Mouse (Mus musculus) myocyte (in vitro differentiated cells): Measurements from ENCODE around the gene Psg16. TPM values are rescaled to one million over a fixed set of nuclear protein-coding genes. Genes with fewer than 3 reads are reported as not detected.

Source experiments
- H3K27me3 ChIP-seq: one replicate; pipeline ENCODE4 v1.6.1; 2011; ENCODE audit not compliant: control insufficient read depth, insufficient read depth, insufficient read length
- H3K36me3 ChIP-seq: one replicate; pipeline ENCODE4 v1.6.1; 2011; ENCODE audit not compliant: control insufficient read depth, insufficient read depth
- H3K4me2 ChIP-seq: one replicate; pipeline ENCODE4 v1.6.1; 2011; ENCODE audit warnings: low read depth, control low read depth
- H3K4me3 ChIP-seq: one replicate; pipeline ENCODE4 v1.5.1; 2011; ENCODE audit warnings: mild to moderate bottlenecking, control low read depth, moderate library complexity
- H3K79me2 ChIP-seq: one replicate; pipeline ENCODE4 v1.6.1; 2011; ENCODE audit not compliant: control insufficient read depth, insufficient read depth
- H3ac ChIP-seq: one replicate; pipeline ENCODE4 v1.6.1; 2011; ENCODE audit not compliant: control insufficient read depth, insufficient read length
- CEBPB ChIP-seq: IDR thresholded peaks from 2 replicates; pipeline ENCODE4 v1.6.1; 2011; ENCODE audit warnings: mild to moderate bottlenecking, moderate library complexity; ENCODE audit not compliant: poor library complexity, insufficient read depth, severe bottlenecking
- E2F4 ChIP-seq: IDR thresholded peaks from one replicate; pipeline ENCODE4 v1.6.1; 2011; ENCODE audit warnings: mild to moderate bottlenecking, control low read depth, moderate library complexity; ENCODE audit not compliant: insufficient read depth
- MAX ChIP-seq: IDR thresholded peaks from one replicate; pipeline ENCODE4 v1.6.1; 2011; ENCODE audit warnings: low read depth, mild to moderate bottlenecking, control low read depth
- MYOD1 ChIP-seq, 3 experiments: IDR thresholded peaks; one replicate each; pipeline ENCODE4 v1.6.1; 2011; ENCODE audit warnings: control low read depth in 2 of 3, low read depth in 2 of 3, mild to moderate bottlenecking in 2 of 3, moderate library complexity in 1 of 3; ENCODE audit not compliant: insufficient read length in 2 of 3, control insufficient read depth in 1 of 3
- MYOG ChIP-seq, 3 experiments: IDR thresholded peaks; one replicate each; pipeline ENCODE4 v1.6.1; 2011; ENCODE audit warnings: control low read depth in 2 of 3, low read depth in 2 of 3, mild to moderate bottlenecking in 2 of 3; ENCODE audit not compliant: insufficient read length in 2 of 3, control insufficient read depth in 1 of 3, insufficient read depth in 1 of 3
- POLR2A ChIP-seq: IDR thresholded peaks from one replicate; pipeline ENCODE4 v1.6.1; 2011; ENCODE audit warnings: low read depth, mild to moderate bottlenecking, control low read depth, moderate library complexity; ENCODE audit not compliant: insufficient read length
- POLR2AphosphoS2 ChIP-seq: IDR thresholded peaks from one replicate; pipeline ENCODE4 v1.6.1; 2011; ENCODE audit warnings: low read depth, control low read depth; ENCODE audit not compliant: insufficient read length
- REST ChIP-seq: IDR thresholded peaks from one replicate; pipeline ENCODE4 v1.6.1; 2011; ENCODE audit warnings: mild to moderate bottlenecking, control low read depth, moderate library complexity; ENCODE audit not compliant: insufficient read depth, insufficient read length
- SRF ChIP-seq: IDR thresholded peaks from one replicate; pipeline ENCODE4 v1.6.1; 2011; ENCODE audit warnings: low read depth; ENCODE audit not compliant: control insufficient read depth, insufficient read length
- TCF12 ChIP-seq: IDR thresholded peaks from one replicate; pipeline ENCODE4 v1.6.1; 2011; ENCODE audit warnings: mild to moderate bottlenecking, control low read depth; ENCODE audit not compliant: poor library complexity, insufficient read depth, severe bottlenecking
- TCF3 ChIP-seq: IDR thresholded peaks from one replicate; pipeline ENCODE4 v1.6.1; 2011; ENCODE audit warnings: low read depth, control low read depth; ENCODE audit not compliant: insufficient read length
- USF1 ChIP-seq: IDR thresholded peaks from one replicate; pipeline ENCODE4 v1.6.1; 2011; ENCODE audit warnings: low read depth, mild to moderate bottlenecking, control low read depth, moderate library complexity
- polyA plus RNA-seq: library from polyadenylated mRNA; unstranded; fragments of >200 nt; fragmentation: generic; extraction: Trizol; gene quantifications from one replicate; pipeline ENCODE4 v1.2.1, GENCODE M21; 2012; ENCODE audit warnings: missing spikeins

The Psg16 gene
- polyA plus RNA-seq, 1 experiment = not detected

- Histone ChIP-seq H3K27me3 (peaks cover 14% of the 10 kb centered on the region), H3K36me3 (no peaks in the 10 kb centered on the region), H3K4me3 (no peak overlapping the region), H3K4me2 (peak overlapping the region; percentile 21), H3K79me2 (no peaks in the 10 kb centered on the region), H3ac (no peak overlapping the region)
- TF ChIP-seq MAX = no peak
- no peak for TF ChIP-seq SRF
- no peak for TF ChIP-seq TCF12
- TF ChIP-seq POLR2A = no peak
- no peak for TF ChIP-seq CEBPB
Measured at GRCm38 (mm10) chr7:17058816-17059462, 14.9 kb upstream of the Psg16 start.

- Histone ChIP-seq H3ac (no peak overlapping the region), H3K36me3 (no peaks in the 10 kb centered on the region), H3K27me3 (peaks cover 14% of the 10 kb centered on the region), H3K79me2 (no peaks in the 10 kb centered on the region), H3K4me3 (no peak overlapping the region), H3K4me2 (no peak overlapping the region)
- no peak for TF ChIP-seq POLR2A
- TF ChIP-seq E2F4 = no peak
- TF ChIP-seq CEBPB = no peak
- TF ChIP-seq TCF3 = no peak
- no peak for TF ChIP-seq MYOD1 (IDR thresholded peaks at IDR 0.05; ENCODE audit: control insufficient read depth in 1 of 3, insufficient read length in 2 of 3, low read depth in 2 of 3)
- no peak for TF ChIP-seq MAX
- TF ChIP-seq SRF = no peak
- no peak for TF ChIP-seq TCF12
- no peak for TF ChIP-seq REST
- no peak for TF ChIP-seq USF1
Measured at GRCm38 (mm10) chr7:17059463-17059844, 14.4 kb upstream of the Psg16 start.

GRCm38 (mm10) chr7:17060031-17060781 is 13.6 kb upstream of the Psg16 start:
- no peak overlapping the region for H3K4me3 ChIP-seq
- no peaks in the 10 kb centered on the region for H3K79me2 ChIP-seq
- peak overlapping the region; percentile 42 for H3K4me2 ChIP-seq
- TF ChIP-seq POLR2AphosphoS2 (no peak), SRF (no peak), REST (no peak), MYOD1 (IDR thresholded peaks at IDR 0.05; ENCODE audit: control insufficient read depth in 1 of 3, insufficient read length in 2 of 3, low read depth in 2 of 3) (no peak), MAX (no peak), POLR2A (no peak), MYOG (IDR thresholded peaks at IDR 0.05; ENCODE audit: control insufficient read depth in 1 of 3, insufficient read depth in 1 of 3, insufficient read length in 2 of 3, low read depth in 2 of 3) (no peak), USF1 (no peak), E2F4 (no peak), TCF3 (no peak), TCF12 (no peak), CEBPB (no peak)
- peaks cover 14% of the 10 kb centered on the region for H3K27me3 ChIP-seq
- H3K36me3 ChIP-seq = no peaks in the 10 kb centered on the region
- H3ac ChIP-seq = no peak overlapping the region

- TF ChIP-seq MYOD1 (IDR thresholded peaks at IDR 0.05; ENCODE audit: control insufficient read depth in 1 of 3, insufficient read length in 2 of 3, low read depth in 2 of 3) (no peak), MAX (no peak), USF1 (no peak), REST (no peak), POLR2A (no peak), TCF3 (no peak), POLR2AphosphoS2 (no peak), SRF (no peak), MYOG (IDR thresholded peaks at IDR 0.05; ENCODE audit: control insufficient read depth in 1 of 3, insufficient read depth in 1 of 3, insufficient read length in 2 of 3, low read depth in 2 of 3) (no peak), TCF12 (no peak), CEBPB (no peak), E2F4 (no peak)
- H3ac ChIP-seq = no peak overlapping the region
- peaks cover 14% of the 10 kb centered on the region for H3K27me3 ChIP-seq
- no peaks in the 10 kb centered on the region for H3K79me2 ChIP-seq
- no peak overlapping the region for H3K4me3 ChIP-seq
- no peaks in the 10 kb centered on the region for H3K36me3 ChIP-seq
- peak overlapping the region; percentile 42 for H3K4me2 ChIP-seq
Measured at GRCm38 (mm10) chr7:17060782-17061605, 12.8 kb upstream of the Psg16 start.
